Mouse (Mus musculus) urinary bladder, postnatal 36 days (tissue): ENCODE measurements around the gene Asic1.
"Not testable (repeated sequence)": the region's sequence is repeated elsewhere in the genome, so short reads cannot be mapped to it uniquely, and the experiment has no call there.

Experiments
- DNase-seq, 2 experiments: peaks; one replicate each; pipeline ENCODE4 v3.0.0; 2022; ENCODE audit warnings: low spot score in 2 of 2, mixed read lengths in 1 of 2

Asic1 gene

GRCm38 (mm10) chr15:99719865-99720264, 49.7 kb downstream of the Asic1 start:
- DNase-seq = no peak

DNA sequence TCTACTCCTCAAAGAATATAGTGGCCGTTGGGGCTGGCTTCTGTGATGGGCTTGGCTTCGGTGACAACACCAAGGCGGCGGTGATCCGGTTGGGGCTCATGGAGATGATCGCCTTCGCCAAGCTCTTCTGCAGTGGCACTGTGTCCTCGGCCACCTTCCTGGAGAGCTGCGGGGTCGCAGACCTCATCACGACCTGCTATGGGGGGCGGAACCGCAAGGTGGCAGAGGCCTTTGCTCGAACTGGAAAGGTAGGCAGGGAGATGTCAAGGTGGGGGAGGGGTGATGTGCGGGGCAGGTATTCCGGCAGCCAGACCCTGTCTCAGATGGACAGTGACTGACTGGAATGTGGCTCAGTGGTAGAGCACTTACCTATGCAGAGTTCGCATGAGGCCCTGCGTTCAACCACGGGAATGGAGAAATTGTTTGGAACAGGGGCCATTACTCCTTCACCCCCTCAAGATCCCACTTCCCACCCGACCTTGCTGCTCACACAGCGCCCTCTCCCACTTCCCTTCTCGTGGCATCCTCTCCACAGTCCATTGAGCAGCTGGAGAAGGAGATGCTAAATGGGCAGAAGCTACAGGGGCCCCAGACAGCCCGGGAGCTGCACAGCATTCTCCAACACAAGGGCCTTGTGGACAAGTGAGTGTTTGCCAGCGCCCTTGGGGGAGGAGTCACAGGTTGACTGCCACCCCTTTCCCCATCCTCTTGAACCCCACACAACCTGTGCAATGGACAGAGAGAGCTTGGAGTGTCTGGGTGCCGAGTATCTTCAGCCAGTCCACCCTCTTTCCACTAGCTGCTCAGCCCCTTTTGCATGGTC, 52.0 kb downstream of the Asic1 start:
- DNase-seq = no peak

DNA sequence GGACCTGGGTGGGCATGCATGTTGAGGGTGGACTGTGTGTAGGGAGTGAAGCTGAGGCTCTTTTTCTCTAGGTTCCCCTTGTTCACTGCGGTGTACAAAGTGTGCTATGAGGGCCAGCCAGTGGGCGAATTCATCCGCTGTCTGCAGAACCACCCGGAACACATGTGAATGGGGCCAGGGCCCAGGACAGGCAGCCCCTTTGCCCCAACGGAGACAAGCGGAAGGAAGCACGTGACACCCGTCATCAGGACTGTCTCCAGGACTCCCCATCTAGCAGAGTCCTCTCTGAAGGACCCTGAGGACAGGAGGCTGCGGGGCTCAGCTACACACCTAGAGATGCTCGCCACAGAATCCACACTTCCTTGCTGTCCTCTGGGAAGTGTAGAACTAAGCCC, 52.9 kb downstream of the Asic1 start:
- no peak for DNase-seq

DNA sequence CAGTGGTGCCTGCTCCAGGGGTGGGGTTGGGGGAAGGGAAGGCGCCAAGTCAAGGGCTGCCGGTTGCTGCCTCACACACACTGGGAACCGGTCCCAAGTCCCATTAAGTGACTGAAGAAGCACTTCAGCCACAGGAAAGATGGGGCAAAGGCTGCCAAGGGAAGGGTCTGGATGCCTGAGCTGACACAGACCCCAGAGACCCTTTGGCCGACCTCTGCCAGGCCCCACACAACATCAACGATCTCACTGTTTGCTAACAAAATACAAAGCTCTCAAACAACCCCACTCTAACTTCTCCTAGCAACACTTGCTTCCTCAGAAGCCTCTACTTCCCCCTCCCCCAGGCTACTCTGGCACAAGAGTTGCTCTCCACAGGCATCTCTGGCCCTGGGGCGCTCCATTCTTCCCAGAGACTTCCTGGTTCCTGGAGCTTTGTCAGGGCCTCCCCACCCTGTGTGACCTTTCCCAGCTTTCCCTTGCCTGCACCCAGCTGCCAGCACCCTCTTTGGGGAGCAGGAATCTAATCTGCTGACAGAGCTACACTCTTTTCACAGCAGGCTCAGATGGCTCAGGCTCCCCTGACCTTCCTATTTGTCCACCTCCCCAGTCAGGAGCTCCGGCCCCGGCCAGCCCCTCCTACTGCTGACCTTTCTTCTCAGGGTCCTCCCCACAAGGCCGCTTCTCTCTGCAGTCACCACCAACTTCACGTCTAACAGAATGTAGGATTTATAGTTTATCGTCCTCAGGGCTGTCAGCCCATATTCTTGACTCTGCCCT, 53.5 kb downstream of the Asic1 start:
- peak; percentile 20 to 52 for DNase-seq

GRCm38 (mm10) chr15:99724292-99725021, 54.3 kb downstream of the Asic1 start:
- DNase-seq = peak; percentile 35 to 63

DNA sequence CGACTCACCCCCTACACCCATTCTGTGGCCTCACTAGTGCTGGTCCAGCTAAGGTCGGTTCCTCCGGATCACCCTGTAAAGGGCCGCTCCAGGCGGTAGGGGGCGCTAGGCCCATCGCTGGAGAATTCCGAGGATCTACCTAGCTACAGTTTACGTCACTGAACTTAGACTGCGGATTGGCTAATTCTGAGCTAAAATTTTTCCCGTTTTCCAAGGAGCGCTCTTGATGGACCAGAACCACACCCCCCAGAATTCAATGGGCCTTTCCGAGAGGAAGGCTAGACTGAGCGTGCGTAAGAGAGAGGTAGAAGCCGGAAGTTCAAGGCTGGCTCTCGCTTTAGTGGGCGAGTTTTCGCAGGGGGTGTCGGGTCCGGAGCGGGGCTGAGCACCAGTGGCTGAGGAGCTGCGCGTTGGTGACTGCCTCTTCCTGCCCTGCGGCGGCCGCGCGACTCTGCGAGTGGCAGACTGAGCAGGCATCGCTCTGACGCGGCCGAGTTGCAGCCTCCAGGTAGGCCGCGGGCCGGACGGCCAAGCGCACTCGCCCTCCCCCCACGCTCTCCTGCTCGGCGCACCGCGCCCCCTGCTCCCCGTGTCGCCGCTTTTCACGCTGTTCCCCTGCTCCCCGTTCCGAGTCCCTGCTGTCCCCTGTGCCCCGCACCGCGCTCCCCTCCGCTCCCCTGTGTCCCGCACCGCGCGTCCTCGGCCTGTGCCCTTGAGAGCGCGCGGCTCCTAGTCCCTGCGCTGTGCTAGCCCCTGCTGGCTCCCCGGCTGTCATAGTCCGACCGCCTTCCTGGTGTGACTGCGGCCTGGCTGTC, 55.4 kb downstream of the Asic1 start, which contains the start of gene Cox14:
TSS of gene Cox14 (plus strand) at position 278 of the 815 bp plus-strand sequence.
- peak; percentile 91 to 93 for DNase-seq

GRCm38 (mm10) chr15:99726549-99726948, 56.4 kb downstream of the Asic1 start:
- no peak for DNase-seq

- DNase-seq = not testable (repeated sequence)
Observed at GRCm38 (mm10) chr15:99727039-99727438, 56.9 kb downstream of the Asic1 start.

GRCm38 (mm10) chr15:99727525-99727924, 57.4 kb downstream of the Asic1 start:
- no peak for DNase-seq

GRCm38 (mm10) chr15:99728211-99728610, 58.0 kb downstream of the Asic1 start:
- DNase-seq = no peak

GRCm38 (mm10) chr15:99729056-99729783, 59.1 kb downstream of the Asic1 start:
- no peak for DNase-seq

- DNase-seq = no peak
Observed at GRCm38 (mm10) chr15:99731167-99731566, 61.0 kb downstream of the Asic1 start.

DNA sequence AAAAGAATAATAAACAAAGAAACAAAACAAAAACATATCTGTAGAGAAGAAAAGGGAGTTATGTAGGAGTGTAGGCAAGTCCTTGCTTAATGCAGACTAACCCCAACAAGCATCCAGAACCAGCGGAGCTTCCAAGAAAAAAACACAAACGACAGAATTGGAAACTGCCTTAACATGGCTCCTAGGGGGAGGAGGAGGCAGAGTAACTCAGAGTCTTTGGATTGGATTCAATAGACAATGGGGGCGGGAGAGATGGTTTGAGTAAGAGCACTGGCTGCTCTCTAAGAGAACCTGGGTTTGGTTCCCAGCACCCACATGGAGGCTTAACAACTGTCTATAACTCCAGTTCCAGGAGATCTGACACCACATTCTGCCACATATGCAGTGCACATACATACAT, 61.5 kb downstream of the Asic1 start:
- no peak for DNase-seq

- DNase-seq = no peak
Observed at GRCm38 (mm10) chr15:99733186-99733585, 63.0 kb downstream of the Asic1 start.

DNA sequence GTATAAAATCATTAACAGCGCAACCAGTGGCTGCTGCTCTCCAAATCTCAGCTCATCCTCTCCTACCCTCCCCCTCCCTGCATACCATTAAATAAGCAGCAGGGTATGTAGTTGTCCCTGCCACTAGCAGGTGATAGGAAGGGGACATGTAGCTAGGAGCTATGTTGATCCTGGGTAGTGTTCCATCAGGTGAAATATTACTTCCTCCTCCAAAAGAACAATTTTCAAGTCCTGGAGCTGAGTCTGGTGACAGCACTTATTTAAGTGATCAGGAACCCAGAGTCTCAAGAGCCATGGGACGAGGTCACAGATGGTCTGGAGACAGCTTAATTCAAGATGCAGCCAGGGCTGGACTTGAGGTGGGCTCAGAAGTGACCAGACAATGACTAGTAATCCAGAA, 65.5 kb downstream of the Asic1 start:
- DNase-seq = peak; percentile 100

- DNase-seq = no peak
Observed at GRCm38 (mm10) chr15:99736675-99737074, 66.5 kb downstream of the Asic1 start.

DNA sequence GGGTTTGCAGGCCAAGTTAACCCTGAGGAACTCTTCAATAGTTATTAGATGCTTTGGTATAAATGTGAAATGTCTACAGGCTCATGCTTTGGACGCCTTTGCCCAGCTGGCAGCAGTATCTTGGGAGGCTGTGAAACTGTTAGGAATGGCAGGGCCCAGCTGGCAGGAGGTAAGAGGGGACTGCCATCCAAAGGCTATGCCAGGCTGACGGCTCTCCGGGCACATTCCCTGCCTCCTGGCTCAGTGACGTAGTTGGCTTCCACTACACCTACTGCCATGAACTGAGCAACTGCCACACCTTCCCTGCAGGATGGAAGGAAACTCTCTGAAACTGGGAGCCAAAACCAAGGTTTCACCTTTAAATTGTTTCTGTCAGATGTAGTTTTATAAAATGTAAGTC, 70.1 kb downstream of the Asic1 start:
- no peak for DNase-seq
